Mouse (Mus musculus): ENCODE measurements at regions not wholly inside any gene's neighbourhood (a gene's known extent, or its start where the extent isn't known, plus 50 kb on each side); places are given as distances from the start of the nearest gene placed in this dataset.

- peak in 1 of 2 experiments; percentile 4 for DNase-seq (ENCODE audit: extremely low spot score in 1 of 2, low spot score in 1 of 2)
These were observed 251.2 kb downstream of the Btbd35f27 start for GRCm38 (mm10) chrX:5203101-5203500.
